Mouse (Mus musculus) ES-E14 (cell line): ENCODE data around the gene Tmem164.

Experiments
- CHD2 ChIP-seq: IDR thresholded peaks from 2 replicates; pipeline ENCODE4 v1.6.1; 2014; ENCODE audit warnings: mild to moderate bottlenecking, low read depth, low read length, inconsistent platforms
- HCFC1 ChIP-seq: IDR thresholded peaks from 2 replicates; pipeline ENCODE4 v1.6.1; 2012; ENCODE audit warnings: low read length, inconsistent platforms, borderline replicate concordance; ENCODE audit not compliant: insufficient read depth
- MAFK ChIP-seq: IDR thresholded peaks from 2 replicates; pipeline ENCODE4 v1.6.1; 2014; ENCODE audit warnings: mild to moderate bottlenecking, low read depth, low read length, inconsistent platforms; ENCODE audit not compliant: insufficient read depth
- ZC3H11A ChIP-seq: IDR thresholded peaks from 2 replicates; pipeline ENCODE4 v1.6.1; 2012; ENCODE audit warnings: low read depth, mild to moderate bottlenecking, inconsistent platforms, low read length, borderline replicate concordance
- ZNF384 ChIP-seq: IDR thresholded peaks from 2 replicates; pipeline ENCODE4 v1.6.1; 2012; ENCODE audit warnings: low read depth, low read length, inconsistent platforms

DNA sequence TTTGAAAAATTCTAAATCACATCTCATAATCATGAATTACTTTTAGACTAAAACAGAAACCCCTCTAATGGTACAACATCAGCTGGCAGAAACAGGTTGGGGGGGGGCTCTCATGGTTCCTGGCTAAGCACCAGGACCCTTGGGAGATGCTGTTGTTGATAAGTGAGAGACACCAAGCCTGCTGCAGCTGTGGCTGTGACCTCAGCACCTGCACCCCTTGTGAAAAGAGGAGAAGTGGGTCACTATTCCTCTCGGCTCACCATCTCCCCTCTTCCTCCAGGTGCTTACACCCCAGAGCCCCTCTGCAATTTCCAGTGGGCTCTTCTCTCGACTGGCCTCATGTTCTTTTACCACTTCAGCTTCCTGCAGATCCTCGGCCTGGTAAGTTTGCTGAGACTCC is 151.0 kb downstream of the Tmem164 start:
- TF ChIP-seq ZNF384 = no peak
- TF ChIP-seq HCFC1 = no peak
- no peak for TF ChIP-seq ZC3H11A
- no peak for TF ChIP-seq MAFK
- TF ChIP-seq CHD2 = no peak
